Mouse (Mus musculus) splenic B cell, adult 2 months (primary cell): ENCODE results near the gene Gm20388.

Experiments used
- DNase-seq: peaks from one replicate; pipeline ENCODE4 v3.0.0-alpha.2; 2011; ENCODE audit warnings: low read depth, low spot score
- H3K27me3 ChIP-seq: 2 replicates; pipeline ENCODE4 v1.6.1; 2012; ENCODE audit warnings: mild to moderate bottlenecking, low read length, moderate library complexity, mixed read lengths; ENCODE audit not compliant: control insufficient read depth, poor library complexity, insufficient read depth, severe bottlenecking
- H3K36me3 ChIP-seq: 2 replicates; pipeline ENCODE4 v1.6.1; 2012; ENCODE audit warnings: mild to moderate bottlenecking, low read length, moderate library complexity, mixed read lengths; ENCODE audit not compliant: control insufficient read depth, poor library complexity, insufficient read depth, severe bottlenecking

Gene Gm20388

DNA sequence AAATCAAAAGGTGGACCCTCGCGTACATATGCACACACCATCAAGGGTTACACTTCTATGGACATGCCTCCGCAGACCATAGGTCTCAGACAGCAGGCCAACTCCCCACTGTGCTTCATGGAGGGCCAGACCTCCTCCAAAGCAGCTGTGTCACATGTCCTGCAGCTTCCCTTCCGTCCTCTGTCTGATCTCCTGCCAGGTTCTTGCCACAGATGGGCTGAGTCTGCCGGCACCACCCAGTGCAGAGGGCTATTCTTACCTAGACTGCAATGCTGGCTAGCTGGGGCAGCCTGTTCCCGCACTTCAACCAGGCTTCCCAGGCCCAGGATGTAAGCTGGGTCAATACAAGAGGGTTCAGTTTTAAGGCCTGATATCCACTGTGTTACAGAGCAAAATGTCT, 4464.5 kb downstream of the Gm20388 start:
- Histone ChIP-seq H3K36me3 (no peaks in the 10 kb centered on the region), H3K27me3 (no peaks in the 10 kb centered on the region)
- DNase-seq: no peak

DNA sequence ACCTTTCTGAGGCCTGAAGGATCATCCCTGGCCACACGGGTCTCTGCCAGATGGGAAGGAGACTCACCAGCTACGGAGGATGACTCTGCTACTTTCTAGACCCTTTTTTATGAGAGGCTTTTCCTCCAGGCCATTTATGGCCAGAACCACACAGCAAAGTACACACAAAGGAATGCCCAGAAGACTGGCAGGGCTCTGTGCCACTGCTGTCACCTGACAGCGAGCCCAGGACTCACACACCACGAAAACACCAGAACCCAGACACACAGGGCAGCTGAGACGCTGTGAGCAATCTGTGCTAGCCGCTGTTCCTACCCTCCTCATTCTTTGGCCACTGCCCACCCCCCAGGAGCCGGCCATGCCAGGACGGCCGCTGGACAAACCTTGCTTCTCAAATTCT, 4465.1 kb downstream of the Gm20388 start:
- Histone ChIP-seq H3K36me3 (no peaks in the 10 kb centered on the region), H3K27me3 (no peaks in the 10 kb centered on the region)
- no peak for DNase-seq

DNA sequence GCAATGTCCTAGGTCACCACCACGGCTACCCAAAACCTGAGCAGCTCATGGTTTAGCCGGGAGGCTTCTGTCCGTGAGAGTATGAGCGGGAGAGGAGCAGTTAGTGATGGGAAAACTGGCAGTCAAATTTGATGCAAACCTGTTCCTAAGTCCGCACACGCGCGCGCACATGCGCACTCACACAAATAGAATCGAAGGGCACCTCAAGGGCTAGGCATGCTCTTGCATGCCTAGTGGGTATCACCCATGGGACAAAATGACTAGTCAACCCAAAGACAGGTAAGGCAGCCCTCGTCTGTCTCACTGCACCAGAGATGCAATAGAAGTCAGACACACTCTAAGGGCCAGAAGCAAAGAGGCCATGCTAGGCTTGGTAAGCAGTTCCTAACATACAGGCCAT, 4465.8 kb downstream of the Gm20388 start:
- Histone ChIP-seq H3K27me3 (no peaks in the 10 kb centered on the region), H3K36me3 (no peaks in the 10 kb centered on the region)
- no peak for DNase-seq

DNA sequence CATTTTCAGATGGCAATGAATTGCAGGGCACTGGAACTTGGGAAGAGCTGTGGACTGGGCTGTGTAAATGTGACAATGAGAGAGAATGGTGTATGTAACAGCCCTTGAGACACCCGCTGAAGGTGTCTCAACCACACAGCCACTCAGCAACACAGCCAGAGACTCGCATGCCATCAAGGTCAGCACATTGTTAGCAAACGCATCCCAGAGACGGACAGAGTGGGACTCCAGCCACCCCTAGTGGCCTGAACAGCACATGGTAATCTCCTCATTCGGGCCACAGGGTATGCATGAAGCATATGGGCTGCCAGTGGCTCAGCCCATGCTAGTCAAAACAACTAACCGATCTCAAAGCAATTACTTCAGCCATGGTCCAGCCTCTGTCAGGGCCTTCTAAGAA, 4468.6 kb downstream of the Gm20388 start:
- no peaks in the 10 kb centered on the region for H3K36me3 ChIP-seq

DNA sequence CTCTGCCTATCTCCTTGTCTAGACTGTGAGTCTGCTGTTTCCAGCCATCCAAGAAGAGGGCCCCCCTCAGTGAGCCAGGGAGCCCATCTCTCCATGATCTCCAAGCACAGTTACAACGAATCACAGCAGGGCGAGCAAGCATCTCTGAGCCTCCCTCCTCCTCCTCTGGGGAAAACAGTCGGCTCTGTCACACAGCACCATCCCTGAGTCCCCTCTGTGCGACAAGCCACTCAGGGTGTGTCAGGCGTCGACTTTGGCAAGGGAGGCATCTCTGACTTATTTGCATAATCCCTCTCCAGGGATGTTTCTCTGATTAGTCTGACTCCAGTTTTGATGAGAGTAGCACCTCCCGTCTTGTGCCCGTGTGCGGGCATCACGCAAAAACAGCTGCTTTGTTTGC, 4471.6 kb downstream of the Gm20388 start:
- DNase-seq: no peak
- H3K27me3 ChIP-seq: no peaks in the 10 kb centered on the region

More for the DNA sequence above, 4468.6 kb downstream of the Gm20388 start:
- no peak for DNase-seq
- H3K27me3 ChIP-seq: no peaks in the 10 kb centered on the region

DNA sequence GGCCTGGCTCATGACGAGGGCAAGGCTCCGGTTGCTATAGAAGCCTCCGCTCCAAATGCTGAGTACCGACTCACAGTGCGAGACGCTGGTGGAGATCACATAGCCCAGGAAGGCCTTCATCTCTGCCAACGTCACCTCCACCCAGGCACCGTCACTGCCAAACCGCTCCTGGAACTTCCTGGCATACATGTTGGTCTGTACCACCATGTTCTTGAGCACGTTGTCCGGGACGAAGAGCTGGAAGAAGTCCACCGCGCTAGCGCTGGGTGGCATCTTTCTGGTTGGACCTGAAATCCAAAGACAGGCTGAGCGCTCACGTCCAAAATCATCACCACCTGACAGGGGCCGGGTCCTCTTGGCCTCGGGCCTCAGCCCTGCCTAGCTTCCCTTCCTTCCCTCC, 4473.7 kb downstream of the Gm20388 start:
- H3K27me3 ChIP-seq: no peaks in the 10 kb centered on the region
- no peak for DNase-seq

More for the DNA sequence above, 4471.6 kb downstream of the Gm20388 start:
- no peaks in the 10 kb centered on the region for H3K36me3 ChIP-seq

DNA sequence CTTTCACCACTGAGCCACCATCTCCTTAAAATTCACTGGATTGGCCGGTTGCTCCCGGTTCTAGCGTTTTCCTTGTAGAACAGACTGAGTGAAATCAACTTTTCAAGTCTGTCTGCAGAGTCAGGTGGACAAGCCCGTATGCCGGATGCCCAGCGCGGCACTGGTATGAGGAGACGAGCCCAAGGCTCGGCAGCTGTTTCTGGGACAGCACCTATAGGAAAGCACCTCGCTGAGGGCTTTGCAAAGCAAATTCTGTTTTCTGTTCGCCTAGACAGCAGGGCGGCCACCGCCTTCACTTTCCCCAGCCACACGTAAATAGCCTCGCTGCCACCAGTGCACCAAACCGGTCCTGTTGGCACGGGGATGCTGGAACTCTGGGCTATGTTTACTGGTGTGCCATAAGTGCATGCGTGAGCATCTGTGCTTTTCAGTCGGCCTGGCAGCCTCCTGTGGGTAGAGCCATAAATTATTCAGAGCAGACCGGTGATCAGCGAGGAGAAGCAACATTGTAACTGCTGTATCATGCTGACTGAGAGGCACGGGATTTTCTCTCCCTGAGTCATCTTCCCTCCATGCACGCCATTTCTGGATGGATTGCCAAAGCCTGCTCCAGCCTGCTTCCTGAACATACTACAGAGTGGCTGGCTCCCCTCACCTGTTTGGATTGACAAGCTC, 4475.7 kb downstream of the Gm20388 start:
- no peaks in the 10 kb centered on the region for H3K36me3 ChIP-seq
- H3K27me3 ChIP-seq: no peaks in the 10 kb centered on the region
- no peak for DNase-seq

More for the DNA sequence above, 4473.7 kb downstream of the Gm20388 start:
- H3K36me3 ChIP-seq: no peaks in the 10 kb centered on the region

DNA sequence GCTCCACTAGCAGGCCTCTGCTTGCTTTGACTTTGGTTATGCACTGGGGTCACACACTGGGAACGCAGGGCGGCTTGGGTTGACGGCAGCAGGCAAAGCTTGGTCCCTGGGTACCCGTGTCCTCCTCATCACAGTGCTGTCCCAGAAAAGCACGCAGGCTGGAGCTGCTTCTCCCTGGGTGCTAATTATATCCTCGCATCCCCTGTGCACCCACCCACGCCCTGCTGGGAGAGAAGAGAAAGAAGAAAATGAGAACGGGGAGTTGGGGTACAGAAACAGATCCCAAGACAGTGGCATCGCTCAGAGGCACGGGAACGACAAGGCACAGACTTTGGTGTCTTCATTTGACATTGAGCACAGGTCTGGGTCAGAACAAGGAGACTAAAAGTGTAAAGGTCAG, 4478.9 kb downstream of the Gm20388 start:
- DNase-seq: no peak
- Histone ChIP-seq H3K36me3 (no peaks in the 10 kb centered on the region), H3K27me3 (no peaks in the 10 kb centered on the region)

DNA sequence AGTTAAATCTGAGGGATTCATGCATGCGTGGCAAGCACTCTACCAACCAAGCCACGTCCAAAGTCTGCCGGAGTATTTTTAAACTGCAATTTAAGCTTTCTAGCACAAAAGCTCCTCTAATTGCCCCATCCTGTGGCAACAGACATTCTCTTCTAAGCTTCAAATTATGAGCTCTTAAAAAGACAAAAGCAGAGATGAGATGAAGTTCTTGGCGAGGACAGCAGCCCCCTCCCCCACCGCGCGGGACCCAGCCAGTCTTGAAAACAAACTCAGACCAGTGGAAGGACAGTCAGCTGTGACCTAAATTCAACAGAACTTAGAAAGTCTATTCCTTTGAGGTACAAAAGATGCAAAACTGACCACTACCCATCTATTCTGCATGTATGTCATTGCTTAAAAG, 4480.6 kb downstream of the Gm20388 start:
- no peak for DNase-seq
- Histone ChIP-seq H3K27me3 (no peaks in the 10 kb centered on the region), H3K36me3 (no peaks in the 10 kb centered on the region)

DNA sequence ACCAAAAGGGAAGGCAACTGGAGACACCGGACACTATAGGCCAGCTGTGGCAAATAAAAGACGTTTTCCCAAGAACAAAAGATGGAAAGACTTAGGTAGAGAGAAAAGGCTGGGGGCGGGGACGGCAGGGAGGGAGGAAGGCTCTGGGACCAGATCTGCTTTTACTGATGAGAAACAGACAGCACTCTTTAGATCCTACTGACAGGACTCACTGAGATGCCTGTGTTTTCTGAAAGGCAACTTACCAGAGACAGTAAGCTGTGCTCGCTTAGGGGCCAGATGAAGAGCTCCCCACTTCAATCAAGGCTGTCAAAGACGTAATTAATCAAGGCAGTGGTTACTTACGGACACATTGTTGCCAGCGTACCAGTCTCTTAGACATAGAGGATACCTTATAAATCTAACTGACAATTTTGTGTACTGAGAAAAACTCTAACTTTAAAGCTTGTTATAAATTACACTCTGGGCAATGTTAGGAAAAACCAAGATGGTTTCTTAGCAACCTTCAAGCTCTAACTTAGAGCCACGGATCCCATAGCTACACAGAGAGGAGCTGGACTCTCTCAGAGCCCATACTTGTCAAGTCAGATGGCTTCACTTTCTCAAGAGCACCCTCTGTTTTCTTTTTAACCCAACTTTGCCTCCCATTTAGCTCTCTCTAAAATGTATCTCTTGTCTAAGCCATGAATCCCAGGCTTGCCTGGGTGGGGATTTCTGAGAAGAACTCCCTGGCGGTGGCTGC, 4481.8 kb downstream of the Gm20388 start:
- DNase-seq: no peak
- H3K27me3 ChIP-seq: no peaks in the 10 kb centered on the region
- no peaks in the 10 kb centered on the region for H3K36me3 ChIP-seq

DNA sequence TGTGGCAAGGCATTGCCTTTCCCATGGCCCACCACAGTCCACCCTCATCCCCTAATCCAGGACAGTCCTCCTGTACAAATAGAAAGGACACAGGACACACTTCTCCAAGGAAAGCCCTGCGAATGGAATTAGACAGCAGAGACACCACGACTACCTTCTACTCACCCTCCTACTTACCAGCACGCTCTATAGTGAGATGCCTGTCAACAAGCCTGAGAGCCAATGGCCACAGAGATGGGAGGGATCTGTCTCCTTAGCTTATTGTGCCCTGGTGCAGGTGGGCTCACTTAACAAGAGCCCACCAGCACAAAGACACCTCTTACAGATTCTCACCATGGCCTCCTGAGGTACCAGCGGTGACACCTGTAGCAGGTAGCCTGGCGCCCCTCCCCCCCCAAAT, 4482.4 kb downstream of the Gm20388 start:
- no peaks in the 10 kb centered on the region for H3K36me3 ChIP-seq
- no peak for DNase-seq
- H3K27me3 ChIP-seq: no peaks in the 10 kb centered on the region

DNA sequence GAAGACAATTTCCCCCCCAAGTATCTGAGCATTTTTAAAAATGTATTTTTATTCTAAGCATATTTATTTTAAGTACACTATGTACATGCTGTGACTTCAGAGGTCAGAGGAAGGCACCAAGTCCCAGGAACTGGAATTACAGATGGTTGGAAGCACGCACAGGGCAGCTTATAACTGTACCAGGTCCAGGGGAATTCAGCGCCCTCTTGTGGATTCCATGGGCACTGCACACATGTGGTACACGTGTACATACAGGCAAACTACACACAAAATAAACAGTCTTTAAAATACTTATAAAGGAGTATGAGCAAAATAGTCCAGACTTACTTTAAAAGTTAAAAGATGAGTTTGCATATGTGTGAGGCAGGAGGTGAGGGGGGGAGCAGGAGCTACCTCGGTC, 4483.3 kb downstream of the Gm20388 start:
- Histone ChIP-seq H3K27me3 (no peaks in the 10 kb centered on the region), H3K36me3 (no peaks in the 10 kb centered on the region)
- peak; percentile 3 for DNase-seq

DNA sequence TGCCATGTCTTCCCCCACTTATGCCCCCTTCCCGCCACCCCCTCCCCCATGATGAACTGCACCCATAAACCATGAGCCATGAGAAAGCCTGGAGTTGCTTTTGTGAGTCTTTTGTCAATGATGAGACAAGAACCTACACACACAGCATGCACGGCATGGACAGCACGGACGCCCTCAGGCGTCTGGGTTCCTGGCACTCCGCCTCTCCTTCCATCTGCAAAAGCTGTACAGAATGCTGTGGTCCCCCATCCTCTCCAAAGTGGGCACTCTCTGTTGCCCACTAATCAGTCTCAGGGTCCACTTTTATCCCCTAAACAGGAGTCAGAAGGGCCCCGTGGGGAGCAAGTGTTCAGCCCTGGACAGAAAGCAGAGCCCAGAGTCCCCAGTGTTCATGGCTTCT, 4484.3 kb downstream of the Gm20388 start:
- Histone ChIP-seq H3K27me3 (no peaks in the 10 kb centered on the region), H3K36me3 (no peaks in the 10 kb centered on the region)
- no peak for DNase-seq
